ENCODE assay signal across 13 mouse cellular contexts in genomic region chr13:20150130-20150835, GRCm38 (mm10). TPM values are rescaled to one million over a fixed set of nuclear protein-coding genes. Genes with fewer than 3 reads are reported as not detected.
DNase-seq lines count a peak whose midpoint lies in the region; ATAC-seq lines count a peak whose summit lies in the region.
"Had no signal": no experiment of that assay in that cellular context is flagged by ENCODE, and none has a peak within 500 bp of the region (broad histone marks: within the 10 kb centered on the region; RNA-seq: fewer than 3 reads in every experiment).

No protein-coding gene starts in this region.

- H3K27ac ChIP-seq in hindbrain, embryonic 15.5 days (replicated peaks): no peak overlapping the region
- H3K27ac ChIP-seq in hindbrain, embryonic 13.5 days: no peak overlapping the region
- peak overlapping the region; percentile 91 for H3K27ac ChIP-seq in liver, embryonic 12.5 days
- H3K27ac ChIP-seq in stomach, embryonic 15.5 days: no peak overlapping the region
- H3K27ac ChIP-seq: left cerebral cortex, adult 2 months had no signal

- 86% methylated on average over 11 of the region's 11 CpGs for WGBS in hindbrain, embryonic 15.5 days
- 86% methylated on average over 11 of the region's 11 CpGs for WGBS in hindbrain, embryonic 13.5 days
- 32% methylated on average over 11 of the region's 11 CpGs for WGBS in liver, embryonic 12.5 days (ENCODE audit: insufficient replicate concordance)
- WGBS in stomach, embryonic 15.5 days: 78% methylated on average over 11 of the region's 11 CpGs

- H3K27me3 ChIP-seq in hindbrain, embryonic 15.5 days: no peaks in the 10 kb centered on the region
- no peaks in the 10 kb centered on the region for H3K27me3 ChIP-seq in hindbrain, embryonic 13.5 days
- H3K27me3 ChIP-seq in liver, embryonic 12.5 days (replicated peaks): peaks cover 17% of the 10 kb centered on the region; the same call in 1 of the 2 replicates
- H3K27me3 ChIP-seq in stomach, embryonic 15.5 days (replicated peaks): no peaks in the 10 kb centered on the region

- peak; percentile 40 for DNase-seq in spleen, adult 12 weeks (ENCODE audit: low spot score)
- DNase-seq in spleen, adult 18-20 months: no peak
- DNase-seq in layer of hippocampus, adult 9-11 months: no peak
- no peak for DNase-seq in gastrocnemius, postnatal 25 days
- DNase-seq: adrenal gland, postnatal 10 days; cerebellum, adult 18-20 months; kidney, postnatal 25 days had no signal

- H3K4me1 ChIP-seq in hindbrain, embryonic 15.5 days (replicated peaks): no peaks in the 10 kb centered on the region
- 0 out of 2 replicates have a peak, but pooled peaks cover 4% of the 10 kb centered on the region for H3K4me1 ChIP-seq in hindbrain, embryonic 13.5 days (replicated peaks)
- H3K4me1 ChIP-seq in liver, embryonic 12.5 days: peaks cover 82% of the 10 kb centered on the region
- H3K4me1 ChIP-seq in stomach, embryonic 15.5 days: peaks cover 3% of the 10 kb centered on the region; the same call in 1 of the 2 replicates

- peak; percentile 42; the same call in 1 of the 2 replicates for ATAC-seq in hindbrain, embryonic 15.5 days (ENCODE audit: low FRiP score, low read depth)
- ATAC-seq in hindbrain, embryonic 13.5 days (ENCODE audit: low FRiP score): no peak
- ATAC-seq in liver, embryonic 12.5 days: peak; percentile 99
- peak; percentile 93 for ATAC-seq in stomach, embryonic 15.5 days (ENCODE audit: insufficient read depth, low FRiP score, low read depth)
- ATAC-seq: CD4-positive, CD25-positive, alpha-beta regulatory T cell, adult 4 months had no signal

- H3K9me3 ChIP-seq in hindbrain, embryonic 15.5 days: no peaks in the 10 kb centered on the region
- no peaks in the 10 kb centered on the region for H3K9me3 ChIP-seq in hindbrain, embryonic 13.5 days
- no peaks in the 10 kb centered on the region for H3K9me3 ChIP-seq in liver, embryonic 12.5 days (replicated peaks)
- H3K9me3 ChIP-seq in stomach, embryonic 15.5 days: no peaks in the 10 kb centered on the region

- no peak overlapping the region for H3K9ac ChIP-seq in hindbrain, embryonic 15.5 days
- no peak overlapping the region for H3K9ac ChIP-seq in hindbrain, embryonic 13.5 days
- peak overlapping the region; percentile 55 for H3K9ac ChIP-seq in liver, embryonic 12.5 days
- no peak overlapping the region for H3K9ac ChIP-seq in stomach, embryonic 15.5 days

- H3K36me3 ChIP-seq in hindbrain, embryonic 15.5 days: no peaks in the 10 kb centered on the region
- H3K36me3 ChIP-seq in hindbrain, embryonic 13.5 days: no peaks in the 10 kb centered on the region
- no peaks in the 10 kb centered on the region for H3K36me3 ChIP-seq in liver, embryonic 12.5 days
- H3K36me3 ChIP-seq in stomach, embryonic 15.5 days: no peaks in the 10 kb centered on the region

- H3K4me2 ChIP-seq in hindbrain, embryonic 15.5 days: no peak overlapping the region
- H3K4me2 ChIP-seq in hindbrain, embryonic 13.5 days: no peak overlapping the region
- peak overlapping the region; percentile 62 for H3K4me2 ChIP-seq in liver, embryonic 12.5 days
- H3K4me2 ChIP-seq in stomach, embryonic 15.5 days: no peak overlapping the region

- no peak overlapping the region for H3K4me3 ChIP-seq in hindbrain, embryonic 15.5 days
- no peak overlapping the region for H3K4me3 ChIP-seq in hindbrain, embryonic 13.5 days
- peak overlapping the region; percentile 25 for H3K4me3 ChIP-seq in liver, embryonic 12.5 days
- no peak overlapping the region for H3K4me3 ChIP-seq in stomach, embryonic 15.5 days (replicated peaks)
- H3K4me3 ChIP-seq: left cerebral cortex, adult 2 months had no signal

RNA-seq across cellular contexts. Expression of gene Elmo1, which starts 59.9 kb away (rescaled TPM):
- 39.7 and 47.9 TPM in 2 replicates for polyA plus RNA-seq in hindbrain, embryonic 15.5 days (2015; fragmentation: Nextera tagmentation; extraction: Ambion mirVana)
- polyA plus RNA-seq in hindbrain, embryonic 13.5 days (2015; fragmentation: Nextera tagmentation; extraction: Ambion mirVana): 45.8 and 45.9 TPM in 2 replicates
- polyA plus RNA-seq in liver, embryonic 12.5 days (2016; fragmentation: Nextera tagmentation; extraction: Ambion mirVana): 6.2 and 6.7 TPM in 2 replicates
- 9.9 and 11.2 TPM in 2 replicates for polyA plus RNA-seq in stomach, embryonic 15.5 days (2015; fragmentation: Nextera tagmentation; extraction: Ambion mirVana)
- total RNA-seq in gastrocnemius, postnatal 25 days (2021): 1 to 10 TPM; 4.8 to 6.0 TPM
